Mouse (Mus musculus): ENCODE data around the gene Nadsyn1. TPM values are rescaled to one million over a fixed set of nuclear protein-coding genes. Genes with fewer than 3 reads are reported as not detected.

The Nadsyn1 gene
- 7.0 and 7.7 TPM in 2 replicates for polyA plus RNA-seq (2015; fragmentation: Nextera tagmentation; extraction: Ambion mirVana)

GRCm38 (mm10) chr7:143822375-143823265 is at the start of gene Nadsyn1, which contains the start of gene Dhcr7:
Gene Nadsyn1, minus strand, starts transcription at chr7:143822849.
Gene Dhcr7, plus strand, starts transcription at chr7:143823145.
- 1% methylated on average over 40 of the region's 40 CpGs for WGBS (ENCODE audit: insufficient replicate concordance)

GRCm38 (mm10) chr7:143868874-143869273 is 46.2 kb upstream of the Nadsyn1 start:
- Histone ChIP-seq H3K27ac (no peak overlapping the region), H3K4me1 (replicated peaks) (no peaks in the 10 kb centered on the region), H3K9ac (no peak overlapping the region), H3K4me3 (replicated peaks) (no peak overlapping the region), H3K4me2 (no peak overlapping the region), H3K27me3 (no peaks in the 10 kb centered on the region), H3K36me3 (no peaks in the 10 kb centered on the region), H3K9me3 (replicated peaks) (no peaks in the 10 kb centered on the region)
- 24% methylated on average over 4 of the region's 4 CpGs for WGBS (ENCODE audit: insufficient replicate concordance)
- ATAC-seq (ENCODE audit: low read depth) (no peak), DNase-seq (no peak)

More at GRCm38 (mm10) chr7:143822375-143823265, at the start of gene Nadsyn1, which contains the start of gene Dhcr7:
- H3K9ac ChIP-seq = peak within 1 kb of the TSS; percentile 78
- no peaks in the 10 kb centered on the region for H3K27me3 ChIP-seq
- H3K9me3 ChIP-seq (replicated peaks) = no peaks in the 10 kb centered on the region
- peak within 1 kb of the TSS; percentile 77 for H3K27ac ChIP-seq
- peak within 1 kb of the TSS; percentile 85 for H3K4me2 ChIP-seq
- peaks cover 24% of the 10 kb centered on the region for H3K4me1 ChIP-seq (replicated peaks)
- H3K4me3 ChIP-seq (replicated peaks) = peak within 1 kb of the TSS; percentile 71
- peak; percentile 98 for DNase-seq
- H3K36me3 ChIP-seq = peaks cover 11% of the 10 kb centered on the region
- peak; percentile 97 for ATAC-seq (ENCODE audit: low read depth)

- H3K4me1 ChIP-seq (replicated peaks) = no peaks in the 10 kb centered on the region
- H3K9ac ChIP-seq = no peak within 1 kb of the TSS
- no peak within 1 kb of the TSS for H3K4me3 ChIP-seq (replicated peaks)
- no peak within 1 kb of the TSS for H3K4me2 ChIP-seq
- WGBS (ENCODE audit: insufficient replicate concordance) = 70% methylated on average over 2 of the region's 2 CpGs
- no peak within 1 kb of the TSS for H3K27ac ChIP-seq
- ATAC-seq (ENCODE audit: low read depth) (no peak), DNase-seq (no peak)
- no peaks in the 10 kb centered on the region for H3K9me3 ChIP-seq (replicated peaks)
- no peaks in the 10 kb centered on the region for H3K27me3 ChIP-seq
- no peaks in the 10 kb centered on the region for H3K36me3 ChIP-seq
These were observed 43.9 kb upstream of the Nadsyn1 start, which contains the start of gene Gm498 for GRCm38 (mm10) chr7:143866538-143866937. Gene Gm498, plus strand, starts transcription at chr7:143866838.

GRCm38 (mm10) chr7:143848768-143849482 is 26.3 kb upstream of the Nadsyn1 start:
- no peak for DNase-seq

GRCm38 (mm10) chr7:143848127-143848767 is 25.6 kb upstream of the Nadsyn1 start:
- Histone ChIP-seq H3K4me2 (no peak overlapping the region), H3K27ac (no peak overlapping the region), H3K36me3 (peaks cover 47% of the 10 kb centered on the region), H3K4me3 (replicated peaks) (no peak overlapping the region), H3K9ac (no peak overlapping the region), H3K4me1 (replicated peaks) (peaks cover 18% of the 10 kb centered on the region), H3K9me3 (replicated peaks) (no peaks in the 10 kb centered on the region), H3K27me3 (no peaks in the 10 kb centered on the region)
- WGBS (ENCODE audit: insufficient replicate concordance) = 33% methylated on average over 5 of the region's 5 CpGs
- ATAC-seq (ENCODE audit: low read depth) = peak; percentile 69
- no peak for DNase-seq

More at GRCm38 (mm10) chr7:143848768-143849482, 26.3 kb upstream of the Nadsyn1 start:
- Histone ChIP-seq H3K4me2 (no peak overlapping the region), H3K27ac (no peak overlapping the region), H3K4me1 (replicated peaks) (peaks cover 18% of the 10 kb centered on the region), H3K4me3 (replicated peaks) (no peak overlapping the region), H3K36me3 (peaks cover 41% of the 10 kb centered on the region), H3K27me3 (no peaks in the 10 kb centered on the region), H3K9ac (no peak overlapping the region), H3K9me3 (replicated peaks) (no peaks in the 10 kb centered on the region)
- ATAC-seq (ENCODE audit: low read depth) = no peak
- 75% methylated on average over 7 of the region's 8 CpGs for WGBS (ENCODE audit: insufficient replicate concordance)

GRCm38 (mm10) chr7:143841301-143841700 is 18.7 kb upstream of the Nadsyn1 start:
- Histone ChIP-seq H3K27ac (no peak overlapping the region), H3K9me3 (replicated peaks) (no peaks in the 10 kb centered on the region), H3K9ac (no peak overlapping the region), H3K4me3 (replicated peaks) (no peak overlapping the region), H3K27me3 (no peaks in the 10 kb centered on the region), H3K36me3 (peaks cover 95% of the 10 kb centered on the region), H3K4me2 (no peak overlapping the region), H3K4me1 (replicated peaks) (no peaks in the 10 kb centered on the region)
- DNase-seq = no peak
- 82% methylated on average over 8 of the region's 8 CpGs for WGBS (ENCODE audit: insufficient replicate concordance)
- no peak for ATAC-seq (ENCODE audit: low read depth)

GRCm38 (mm10) chr7:143840121-143840520 is 17.5 kb upstream of the Nadsyn1 start:
- WGBS (ENCODE audit: insufficient replicate concordance) = 75% methylated on average over 5 of the region's 5 CpGs
- DNase-seq = no peak
- Histone ChIP-seq H3K9me3 (replicated peaks) (no peaks in the 10 kb centered on the region), H3K27me3 (no peaks in the 10 kb centered on the region), H3K4me3 (replicated peaks) (no peak overlapping the region), H3K36me3 (peaks cover 84% of the 10 kb centered on the region), H3K4me1 (replicated peaks) (peaks cover 6% of the 10 kb centered on the region), H3K9ac (no peak overlapping the region), H3K27ac (no peak overlapping the region), H3K4me2 (no peak overlapping the region)
- no peak for ATAC-seq (ENCODE audit: low read depth)

GRCm38 (mm10) chr7:143837705-143838358 is 15.2 kb upstream of the Nadsyn1 start:
- H3K27ac ChIP-seq = no peak overlapping the region
- peaks cover 27% of the 10 kb centered on the region for H3K4me1 ChIP-seq (replicated peaks)
- no peaks in the 10 kb centered on the region for H3K9me3 ChIP-seq (replicated peaks)
- WGBS (ENCODE audit: insufficient replicate concordance) = 73% methylated on average over 3 of the region's 3 CpGs
- H3K4me3 ChIP-seq (replicated peaks) = no peak overlapping the region
- no peaks in the 10 kb centered on the region for H3K27me3 ChIP-seq
- DNase-seq = no peak
- no peak overlapping the region for H3K9ac ChIP-seq
- no peak overlapping the region for H3K4me2 ChIP-seq
- ATAC-seq (ENCODE audit: low read depth) = no peak
- peaks cover 65% of the 10 kb centered on the region for H3K36me3 ChIP-seq

- H3K4me3 ChIP-seq (replicated peaks) = no peak overlapping the region
- no peaks in the 10 kb centered on the region for H3K27me3 ChIP-seq
- DNase-seq = no peak
- peaks cover 51% of the 10 kb centered on the region for H3K4me1 ChIP-seq (replicated peaks)
- peaks cover 37% of the 10 kb centered on the region for H3K36me3 ChIP-seq
- WGBS (ENCODE audit: insufficient replicate concordance) = 54% methylated on average over 3 of the region's 3 CpGs
- no peak overlapping the region for H3K27ac ChIP-seq
- no peak overlapping the region for H3K4me2 ChIP-seq
- H3K9me3 ChIP-seq (replicated peaks) = no peaks in the 10 kb centered on the region
- H3K9ac ChIP-seq = no peak overlapping the region
- no peak for ATAC-seq (ENCODE audit: low read depth)
These were observed 12.3 kb upstream of the Nadsyn1 start for GRCm38 (mm10) chr7:143834972-143835371.

- peaks cover 52% of the 10 kb centered on the region for H3K4me1 ChIP-seq (replicated peaks)
- DNase-seq = no peak
These were observed 11.7 kb upstream of the Nadsyn1 start for GRCm38 (mm10) chr7:143834316-143834715.

More at GRCm38 (mm10) chr7:143834316-143834715, 11.7 kb upstream of the Nadsyn1 start:
- no peak for ATAC-seq (ENCODE audit: low read depth)
- WGBS (ENCODE audit: insufficient replicate concordance) = 72% methylated on average over 2 of the region's 2 CpGs
- Histone ChIP-seq H3K4me3 (replicated peaks) (no peak overlapping the region), H3K9ac (no peak overlapping the region), H3K27ac (peak overlapping the region; percentile 34; the same call in 1 of the 2 replicates), H3K9me3 (replicated peaks) (no peaks in the 10 kb centered on the region), H3K27me3 (no peaks in the 10 kb centered on the region), H3K36me3 (peaks cover 32% of the 10 kb centered on the region), H3K4me2 (no peak overlapping the region)
